Mouse (Mus musculus) stomach, embryonic 16.5 days (tissue): ENCODE results near the gene Sae1. TPM values are rescaled to one million over a fixed set of nuclear protein-coding genes. Genes with fewer than 3 reads are reported as not detected.

ENCODE experiments used
- ATAC-seq: fragments of 200-750 bp; cut with Nextera tagmentation; 2 replicates; pipeline ENCODE4 v1.8.0; 2017; ENCODE audit warnings: moderate number of reproducible peaks, moderate TSS enrichment; ENCODE audit not compliant: insufficient read depth, low FRiP score
- H3K27ac ChIP-seq: fragments of 300-500 bp; sonication (generic); 2 replicates; pipeline ENCODE4 v1.5.1; 2014; ENCODE audit warnings: low read length
- H3K27me3 ChIP-seq: fragments of 300-500 bp; sonication (generic); 2 replicates; pipeline ENCODE4 v1.6.1; 2014; ENCODE audit warnings: low read length, control low read depth, mixed read lengths; ENCODE audit not compliant: control insufficient read depth, insufficient read depth
- H3K36me3 ChIP-seq: fragments of 300-500 bp; sonication (generic); 2 replicates; pipeline ENCODE4 v1.6.1; 2014; ENCODE audit warnings: low read length; ENCODE audit not compliant: control insufficient read depth, insufficient read depth
- H3K4me1 ChIP-seq: fragments of 300-500 bp; sonication (generic); 2 replicates; pipeline ENCODE4 v1.6.1; 2014; ENCODE audit warnings: low read length, control low read depth, mixed read lengths; ENCODE audit not compliant: control insufficient read depth, insufficient read depth
- H3K4me2 ChIP-seq: fragments of 300-500 bp; sonication (generic); 2 replicates; pipeline ENCODE4 v1.6.1; 2014; ENCODE audit warnings: low read depth, low read length, mixed read lengths
- H3K4me3 ChIP-seq: fragments of 300-500 bp; sonication (generic); replicated peaks from 2 replicates; pipeline ENCODE4 v1.5.1; 2014; ENCODE audit warnings: mild to moderate bottlenecking, low read length
- H3K9ac ChIP-seq: fragments of 300-500 bp; sonication (generic); 2 replicates; pipeline ENCODE4 v1.6.1; 2014; ENCODE audit warnings: low read length
- H3K9me3 ChIP-seq: fragments of 300-500 bp; sonication (generic); replicated peaks from 2 replicates; pipeline ENCODE4 v1.6.1; 2016; ENCODE audit warnings: low read length, control low read depth; ENCODE audit not compliant: control insufficient read depth
- WGBS: fragments of 180-500 bp; shearing (Covaris S2); extraction: QIAGEN DNeasy Blood & Tissue Kit; methylation state at CpG from one replicate; pipeline ENCODE4 v1.1.7; 2014; 5-methylcytosine and 5-hydroxymethylcytosine counted together
- polyA plus RNA-seq: library from polyadenylated mRNA; unstranded; fragments of >200 nt; fragmentation: Nextera tagmentation; extraction: Ambion mirVana; gene quantifications from 2 replicates; pipeline ENCODE4 v1.2.1, GENCODE M21; 2015

Sae1 gene
- polyA plus RNA-seq, 1 experiment from 2014 or later = 256 TPM

- H3K27me3 ChIP-seq = no peaks in the 10 kb centered on the region
Observed at GRCm38 (mm10) chr7:16272681-16273080, 114.9 kb downstream of the Sae1 start.

GRCm38 (mm10) chr7:16271139-16271538 is 116.5 kb downstream of the Sae1 start:
- Histone ChIP-seq H3K27me3 (no peaks in the 10 kb centered on the region), H3K36me3 (peaks cover 13% of the 10 kb centered on the region; the same call in 1 of the 2 replicates), H3K27ac (no peak overlapping the region), H3K9ac (no peak overlapping the region), H3K9me3 (no peaks in the 10 kb centered on the region), H3K4me3 (no peak overlapping the region), H3K4me1 (peaks cover 35% of the 10 kb centered on the region), H3K4me2 (no peak overlapping the region)
- ATAC-seq = no peak
- WGBS = 75% methylated on average over 1 of the region's 1 CpGs

More at GRCm38 (mm10) chr7:16272681-16273080, 114.9 kb downstream of the Sae1 start:
- under 1% methylated on average over 46 of the region's 46 CpGs for WGBS
- H3K27ac ChIP-seq = peak overlapping the region; percentile 99
- no peaks in the 10 kb centered on the region for H3K9me3 ChIP-seq
- H3K36me3 ChIP-seq = peaks cover 14% of the 10 kb centered on the region; the same call in 1 of the 2 replicates
- H3K4me2 ChIP-seq = peak overlapping the region; percentile 94
- ATAC-seq = peak; percentile 84
- H3K9ac ChIP-seq = peak overlapping the region; percentile 87
- peak overlapping the region; percentile 76 for H3K4me3 ChIP-seq
- H3K4me1 ChIP-seq = peaks cover 36% of the 10 kb centered on the region

Other genes with a start within 250 kb of the Sae1 start
- 22.0 and 22.1 TPM in 2 replicates for gene Meis3, start 212.7 kb downstream of the Sae1 start, polyA plus RNA-seq
- gene Dhx34, start 165.8 kb downstream of the Sae1 start, polyA plus RNA-seq = 34.3 and 36.6 TPM in 2 replicates
- gene C5ar2, start 143.7 kb downstream of the Sae1 start, polyA plus RNA-seq = 0.21 and 0.30 TPM in 2 replicates
- gene C5ar1, start 128.3 kb downstream of the Sae1 start, polyA plus RNA-seq = 4.6 and 4.8 TPM in 2 replicates
- gene Inafm1, start 114.2 kb downstream of the Sae1 start, polyA plus RNA-seq = 11.8 and 12.8 TPM in 2 replicates
- 16.7 and 18.8 TPM in 2 replicates for gene Ccdc9, start 101.0 kb downstream of the Sae1 start, polyA plus RNA-seq
- gene Bbc3, start 79.4 kb downstream of the Sae1 start, polyA plus RNA-seq = 3.7 and 4.1 TPM in 2 replicates
- 9.7 and 10.4 TPM in 2 replicates for gene Zc3h4, start 13.1 kb upstream of the Sae1 start, polyA plus RNA-seq
- 38.4 and 44.2 TPM in 2 replicates for gene Tmem160, start 65.0 kb upstream of the Sae1 start, polyA plus RNA-seq
- gene Npas1, start 89.9 kb upstream of the Sae1 start, polyA plus RNA-seq = 0.19 and 0.26 TPM in 2 replicates
- 10.7 and 11.4 TPM in 2 replicates for gene Arhgap35, start 227.2 kb upstream of the Sae1 start, polyA plus RNA-seq